Mouse (Mus musculus): ENCODE results near the gene Nhlrc2. TPM values are rescaled to one million over a fixed set of nuclear protein-coding genes. Genes with fewer than 3 reads are reported as not detected.

Nhlrc2 gene
- polyA plus RNA-seq, 1 experiment from 2014 or later, result 14.4 TPM

DNA sequence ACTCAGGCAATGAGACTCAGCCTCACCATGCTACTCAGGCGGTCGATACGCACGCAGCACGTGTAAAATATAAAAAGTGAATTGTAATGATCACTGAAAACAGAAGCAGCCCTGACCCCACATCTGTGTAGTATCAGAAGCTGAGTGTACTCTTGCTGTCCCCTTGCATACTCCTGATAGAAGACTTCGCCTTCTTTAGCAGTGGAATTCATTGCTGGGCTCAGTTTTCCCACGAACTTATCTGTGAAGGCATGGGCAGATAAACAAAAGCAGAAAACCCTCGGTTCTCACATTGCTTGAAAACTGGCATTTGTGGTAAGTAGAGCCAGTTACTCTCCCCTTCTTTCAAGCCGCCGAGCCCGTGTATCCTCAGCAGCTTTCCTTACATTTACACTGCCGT lies 4.7 kb upstream of the Nhlrc2 start:
- Histone ChIP-seq H3K4me1 (peaks cover 8% of the 10 kb centered on the region), H3K27ac (no peak overlapping the region), H3K36me3 (peaks cover 39% of the 10 kb centered on the region), H3K9me3 (no peaks in the 10 kb centered on the region), H3K4me2 (replicated peaks) (no peak overlapping the region), H3K4me3 (no peak overlapping the region), H3K9ac (no peak overlapping the region; the same call in 1 of the 2 replicates), H3K27me3 (no peaks in the 10 kb centered on the region)
- WGBS, result 91% methylated on average over 12 of the region's 12 CpGs
- no peak for ATAC-seq (ENCODE audit: low FRiP score, low read depth)

DNA sequence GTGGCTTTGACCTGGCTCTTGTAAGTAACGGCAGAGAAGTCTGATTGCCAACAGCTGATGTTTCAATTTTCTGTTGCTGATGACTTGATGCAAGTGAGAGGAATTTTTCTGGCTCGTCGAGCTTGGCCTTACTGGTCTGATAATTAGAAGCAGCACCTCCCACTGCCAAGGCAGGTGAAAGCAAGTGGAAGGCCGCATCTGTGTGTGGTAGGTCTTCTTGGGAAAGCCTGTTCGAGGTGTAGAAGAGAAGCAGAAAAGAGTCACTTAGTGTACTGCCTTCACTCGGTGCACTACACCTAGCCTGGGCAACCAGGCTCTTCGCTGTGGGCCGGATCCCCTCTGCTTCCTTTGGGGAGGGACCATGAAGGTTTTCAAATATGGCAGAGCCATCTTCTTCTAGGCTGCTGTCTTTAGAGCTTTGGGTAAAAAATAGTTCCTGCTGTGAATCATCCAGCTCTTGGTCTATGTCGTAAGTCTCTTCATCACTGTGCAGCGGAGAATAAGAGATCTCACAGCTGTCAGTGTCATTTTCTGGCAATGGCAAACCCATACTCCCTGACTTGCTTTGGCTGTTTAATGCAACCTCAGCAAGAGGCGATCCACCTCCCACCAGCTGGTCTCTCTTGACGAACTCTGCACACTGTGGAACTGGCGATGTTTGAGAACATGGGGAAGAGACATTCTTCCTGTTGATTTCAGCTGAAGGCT lies 3.2 kb upstream of the Nhlrc2 start:
- H3K9ac ChIP-seq, result no peak overlapping the region
- no peak overlapping the region for H3K27ac ChIP-seq
- ATAC-seq (ENCODE audit: low FRiP score, low read depth), result no peak
- H3K4me2 ChIP-seq (replicated peaks), result no peak overlapping the region
- no peaks in the 10 kb centered on the region for H3K27me3 ChIP-seq
- H3K4me3 ChIP-seq, result no peak overlapping the region
- H3K36me3 ChIP-seq, result peaks cover 34% of the 10 kb centered on the region
- peaks cover 15% of the 10 kb centered on the region for H3K4me1 ChIP-seq
- 89% methylated on average over 13 of the region's 13 CpGs for WGBS
- H3K9me3 ChIP-seq, result no peaks in the 10 kb centered on the region

DNA sequence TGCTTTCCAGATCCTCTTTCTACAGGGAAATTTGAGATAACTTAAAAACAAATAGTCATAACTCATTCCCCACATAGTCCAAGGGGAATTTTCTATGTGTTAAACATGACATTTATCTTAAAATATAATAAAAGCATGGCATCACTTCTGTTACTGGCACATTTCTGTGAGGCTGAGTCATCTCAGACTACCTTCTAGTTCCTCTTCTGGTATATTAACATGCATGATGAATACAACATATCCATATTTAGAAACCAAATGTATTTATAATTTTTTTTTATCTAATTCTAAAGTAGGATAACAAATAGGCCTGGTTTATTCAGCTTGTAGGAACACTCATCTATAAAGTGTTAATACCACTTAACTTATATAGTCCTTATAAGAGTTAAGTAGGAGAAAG lies 2.0 kb upstream of the Nhlrc2 start:
- no peak overlapping the region for H3K4me2 ChIP-seq (replicated peaks)
- H3K27ac ChIP-seq, result no peak overlapping the region
- H3K36me3 ChIP-seq, result peaks cover 27% of the 10 kb centered on the region
- no peaks in the 10 kb centered on the region for H3K27me3 ChIP-seq
- peaks cover 21% of the 10 kb centered on the region for H3K4me1 ChIP-seq
- H3K9me3 ChIP-seq, result no peaks in the 10 kb centered on the region
- ATAC-seq (ENCODE audit: low FRiP score, low read depth), result no peak
- no peak overlapping the region for H3K4me3 ChIP-seq
- H3K9ac ChIP-seq, result no peak overlapping the region

DNA sequence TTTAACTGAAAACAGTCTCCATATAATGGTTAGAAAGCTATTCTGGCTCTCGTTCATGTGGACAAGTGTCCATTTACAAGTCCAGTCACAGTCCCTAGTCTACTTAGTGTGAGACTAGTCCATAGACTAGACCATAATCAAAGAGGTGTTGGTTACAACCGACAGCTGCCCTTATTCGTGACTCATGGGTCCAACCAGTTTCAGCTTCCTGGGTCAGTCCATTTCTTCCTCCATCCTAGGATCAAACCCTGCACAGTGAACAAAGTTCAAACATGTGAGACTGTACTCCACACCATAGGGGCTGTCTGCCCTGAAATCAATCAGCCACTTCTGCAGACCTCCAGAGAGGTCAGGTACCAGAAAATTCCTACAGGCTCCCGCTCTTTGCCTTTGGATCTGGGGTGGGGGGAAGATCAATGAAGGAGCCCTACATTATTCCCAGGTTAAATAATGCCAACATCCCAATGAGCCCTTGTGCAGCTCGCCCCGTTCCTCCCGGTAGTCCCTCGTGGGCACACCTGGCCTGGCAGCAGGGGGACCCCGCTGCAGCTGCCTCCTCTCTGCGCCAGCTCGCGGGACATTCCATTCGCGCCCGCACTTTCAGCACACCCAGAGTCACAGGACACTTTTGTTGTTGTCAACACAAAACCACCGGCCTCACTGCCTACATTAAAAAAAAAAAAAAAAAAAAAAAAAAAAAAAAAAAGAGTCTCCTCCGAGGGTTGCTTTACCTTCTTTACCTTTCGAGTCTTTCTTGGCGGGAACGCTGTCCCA lies 418 bp upstream of the Nhlrc2 start, which contains the start of gene Dclre1a:
Gene Dclre1a (minus strand): TSS at position 767 of the 774 bp plus-strand sequence.
- H3K27ac ChIP-seq, result peak within 1 kb of the TSS; percentile 97
- H3K4me1 ChIP-seq, result peaks cover 21% of the 10 kb centered on the region
- H3K36me3 ChIP-seq, result peaks cover 30% of the 10 kb centered on the region
- peak within 1 kb of the TSS; percentile 70 for H3K4me2 ChIP-seq (replicated peaks)
- H3K9ac ChIP-seq, result peak within 1 kb of the TSS; percentile 95
- WGBS, result 7% methylated on average over 20 of the region's 20 CpGs
- H3K4me3 ChIP-seq, result peak within 1 kb of the TSS; percentile 80
- H3K9me3 ChIP-seq, result no peaks in the 10 kb centered on the region
- peak; percentile 76 for ATAC-seq (ENCODE audit: low FRiP score, low read depth)
- no peaks in the 10 kb centered on the region for H3K27me3 ChIP-seq

DNA sequence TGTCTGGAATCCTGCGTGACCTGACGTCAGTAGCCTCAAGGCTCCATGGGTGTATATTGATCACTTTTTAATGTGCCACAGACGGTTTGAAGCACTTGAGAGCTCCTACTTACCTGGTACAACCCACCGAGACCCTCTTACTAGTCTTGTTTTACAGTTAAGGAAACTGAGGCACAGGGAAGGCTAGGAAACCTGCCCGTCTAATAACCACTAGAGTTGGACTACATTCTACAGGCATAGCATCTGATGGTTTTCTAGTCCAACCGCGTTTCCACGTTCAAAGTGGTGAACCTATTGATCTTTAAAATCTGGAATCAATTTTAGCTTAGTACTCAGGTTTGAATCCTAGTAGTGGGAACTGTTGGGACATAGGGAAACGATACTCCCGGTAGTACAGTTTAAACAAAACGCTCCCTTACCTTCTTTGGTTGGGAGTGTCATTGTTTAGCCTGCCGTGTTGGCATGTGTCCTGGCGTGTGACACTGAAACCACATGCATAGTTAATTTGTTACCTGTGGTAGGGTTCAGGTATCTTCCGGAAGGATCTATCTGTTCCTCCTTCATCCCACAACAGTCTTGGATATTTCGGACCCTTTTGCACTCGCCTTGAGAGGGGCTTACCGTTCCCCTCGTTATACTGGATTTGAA lies 1.1 kb downstream of the Nhlrc2 start:
- no peaks in the 10 kb centered on the region for H3K9me3 ChIP-seq

DNA sequence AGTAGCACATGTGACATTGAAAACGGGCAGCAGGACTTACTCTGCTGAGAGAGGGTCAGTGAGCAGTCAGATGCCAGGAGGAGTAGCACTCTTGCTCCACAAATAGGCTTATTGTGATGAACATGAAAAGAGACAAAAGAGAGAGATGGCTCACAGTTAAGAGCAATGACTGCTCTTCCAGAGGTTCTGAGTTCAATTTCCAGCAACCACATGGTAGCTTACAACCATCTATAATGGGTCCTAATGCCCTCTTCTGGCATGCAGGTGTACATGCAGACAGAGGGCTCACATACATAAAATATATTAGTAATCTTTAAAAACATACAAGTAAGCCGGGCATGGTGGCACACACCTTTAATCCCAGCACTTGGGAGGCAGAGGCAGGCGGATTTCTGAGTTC lies 5.1 kb downstream of the Nhlrc2 start:
- WGBS, result 94% methylated on average over 3 of the region's 3 CpGs
- peaks cover 43% of the 10 kb centered on the region for H3K36me3 ChIP-seq

More for the DNA sequence above, 1.1 kb downstream of the Nhlrc2 start:
- Histone ChIP-seq H3K9ac (peak overlapping the region; percentile 95), H3K27me3 (no peaks in the 10 kb centered on the region), H3K4me3 (peak overlapping the region; percentile 80), H3K36me3 (peaks cover 34% of the 10 kb centered on the region), H3K27ac (peak overlapping the region; percentile 97), H3K4me1 (peaks cover 21% of the 10 kb centered on the region), H3K4me2 (replicated peaks) (peak overlapping the region; percentile 70)
- ATAC-seq (ENCODE audit: low FRiP score, low read depth), result no peak
- 19% methylated on average over 18 of the region's 18 CpGs for WGBS

DNA sequence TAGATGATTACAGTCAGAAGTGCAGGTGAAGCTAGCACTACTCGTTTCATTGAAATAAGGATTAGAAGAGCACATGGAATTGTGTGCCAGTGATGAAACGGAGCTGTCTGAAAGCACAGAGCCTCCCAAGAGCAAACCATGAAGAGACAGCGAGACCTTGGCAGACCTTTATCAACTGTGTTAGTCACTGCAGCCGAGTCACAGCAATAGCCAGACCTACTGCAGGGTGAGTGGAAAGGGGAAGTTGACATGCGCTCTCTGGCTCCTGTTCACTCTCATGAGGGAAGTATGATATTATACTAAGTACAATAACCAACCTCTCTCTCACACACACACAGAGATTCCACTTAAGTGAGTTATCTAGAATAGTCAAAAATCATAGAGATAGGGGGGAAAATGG lies 7.9 kb downstream of the Nhlrc2 start:
- no peak for ATAC-seq (ENCODE audit: low FRiP score, low read depth)
- WGBS, result 88% methylated on average over 5 of the region's 5 CpGs
- no peaks in the 10 kb centered on the region for H3K27me3 ChIP-seq
- no peak overlapping the region for H3K4me3 ChIP-seq
- H3K36me3 ChIP-seq, result peaks cover 55% of the 10 kb centered on the region
- H3K27ac ChIP-seq, result no peak overlapping the region
- H3K9me3 ChIP-seq, result no peaks in the 10 kb centered on the region
- H3K4me2 ChIP-seq (replicated peaks), result no peak overlapping the region
- H3K4me1 ChIP-seq, result peaks cover 8% of the 10 kb centered on the region
- H3K9ac ChIP-seq, result no peak overlapping the region

More for the DNA sequence above, 5.1 kb downstream of the Nhlrc2 start:
- no peaks in the 10 kb centered on the region for H3K9me3 ChIP-seq
- no peak overlapping the region for H3K4me2 ChIP-seq (replicated peaks)
- no peaks in the 10 kb centered on the region for H3K27me3 ChIP-seq
- H3K4me1 ChIP-seq, result peaks cover 20% of the 10 kb centered on the region
- no peak for ATAC-seq (ENCODE audit: low FRiP score, low read depth)
- no peak overlapping the region for H3K27ac ChIP-seq
- no peak overlapping the region for H3K9ac ChIP-seq
- H3K4me3 ChIP-seq, result no peak overlapping the region

DNA sequence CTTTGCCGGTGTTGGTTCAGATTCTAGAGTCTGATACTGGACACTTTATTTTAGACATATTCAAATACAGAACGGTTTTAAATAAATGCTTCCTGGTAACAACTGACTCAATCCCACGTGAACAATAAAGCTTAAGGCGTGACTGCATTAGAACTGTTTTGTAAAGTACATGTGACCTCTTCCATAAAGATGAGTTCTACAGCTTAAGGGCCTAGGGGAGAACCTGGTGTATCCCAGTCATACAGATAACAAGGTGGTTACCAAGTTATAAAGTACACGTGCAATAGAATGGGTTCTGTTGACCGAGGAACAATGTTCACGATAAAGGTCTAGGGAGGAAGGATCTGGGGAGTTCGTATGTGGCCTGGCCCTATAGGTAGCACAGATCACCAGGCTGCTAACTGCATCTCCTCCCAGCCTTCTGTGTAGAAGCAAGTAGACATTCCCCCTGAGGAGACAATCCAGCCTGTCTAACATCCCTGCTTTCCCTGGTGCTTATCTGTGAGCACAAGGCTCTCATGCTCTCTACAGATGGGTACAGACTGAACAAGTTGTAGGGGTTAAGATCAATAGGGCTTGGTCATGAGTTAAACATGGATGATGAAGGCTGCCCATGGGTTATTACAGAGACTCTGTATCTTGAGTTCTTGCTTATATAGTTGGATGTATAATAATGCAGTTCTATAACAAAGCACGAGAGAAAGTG lies 14.5 kb downstream of the Nhlrc2 start:
- WGBS, result 94% methylated on average over 9 of the region's 9 CpGs
- H3K9me3 ChIP-seq, result no peaks in the 10 kb centered on the region
- no peak overlapping the region for H3K4me2 ChIP-seq (replicated peaks)
- no peak overlapping the region for H3K4me3 ChIP-seq
- no peak overlapping the region for H3K9ac ChIP-seq
- H3K27me3 ChIP-seq, result no peaks in the 10 kb centered on the region
- no peaks in the 10 kb centered on the region for H3K4me1 ChIP-seq
- H3K27ac ChIP-seq, result no peak overlapping the region
- ATAC-seq (ENCODE audit: low FRiP score, low read depth), result no peak
- H3K36me3 ChIP-seq, result peaks cover 22% of the 10 kb centered on the region

DNA sequence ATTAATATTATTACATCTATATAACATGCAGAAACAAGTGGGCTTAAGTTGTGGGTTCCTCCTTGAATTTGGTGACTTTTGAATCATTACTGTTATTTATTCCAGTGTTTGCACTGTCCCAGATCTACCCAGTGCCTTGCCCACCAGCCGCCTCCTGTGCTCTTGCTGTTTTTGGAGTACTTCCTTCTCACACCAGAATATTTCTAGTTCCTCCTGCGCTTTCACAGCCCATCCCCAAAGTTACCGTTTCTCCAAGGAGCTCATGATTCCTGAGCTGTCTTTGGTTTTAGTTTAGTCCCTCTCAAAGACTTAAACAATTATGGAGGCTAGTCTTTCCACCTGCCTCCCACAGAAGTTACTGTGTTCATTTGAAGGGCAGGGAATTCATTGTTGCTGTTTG lies 15.4 kb downstream of the Nhlrc2 start:
- Histone ChIP-seq H3K9ac (no peak overlapping the region), H3K27me3 (no peaks in the 10 kb centered on the region), H3K4me3 (no peak overlapping the region), H3K36me3 (peaks cover 16% of the 10 kb centered on the region), H3K4me2 (replicated peaks) (no peak overlapping the region), H3K9me3 (no peaks in the 10 kb centered on the region), H3K27ac (no peak overlapping the region), H3K4me1 (no peaks in the 10 kb centered on the region)
- ATAC-seq (ENCODE audit: low FRiP score, low read depth), result no peak
- WGBS, result 91% methylated on average over 3 of the region's 3 CpGs

DNA sequence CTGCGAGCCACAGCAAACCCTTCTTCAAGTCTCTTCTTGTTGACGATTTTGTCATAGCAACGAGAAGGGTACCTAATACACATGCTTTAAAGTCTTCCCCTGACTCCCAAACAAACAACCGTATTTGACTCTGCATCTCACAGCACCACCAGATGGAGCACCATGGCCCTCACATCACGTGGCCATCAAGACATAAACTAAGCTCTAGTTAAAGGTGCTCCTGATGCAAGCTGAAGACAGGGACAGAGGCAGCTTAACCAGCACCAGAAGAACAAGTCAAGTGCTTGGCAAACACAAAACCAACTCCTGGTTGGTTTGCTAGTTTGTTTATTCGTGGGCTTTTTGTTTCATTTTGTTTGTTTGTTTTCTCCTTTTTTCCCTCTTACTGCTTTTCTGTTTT lies 17.3 kb downstream of the Nhlrc2 start:
- no peak for ATAC-seq (ENCODE audit: low FRiP score, low read depth)
- WGBS, result 61% methylated on average over 6 of the region's 6 CpGs

DNA sequence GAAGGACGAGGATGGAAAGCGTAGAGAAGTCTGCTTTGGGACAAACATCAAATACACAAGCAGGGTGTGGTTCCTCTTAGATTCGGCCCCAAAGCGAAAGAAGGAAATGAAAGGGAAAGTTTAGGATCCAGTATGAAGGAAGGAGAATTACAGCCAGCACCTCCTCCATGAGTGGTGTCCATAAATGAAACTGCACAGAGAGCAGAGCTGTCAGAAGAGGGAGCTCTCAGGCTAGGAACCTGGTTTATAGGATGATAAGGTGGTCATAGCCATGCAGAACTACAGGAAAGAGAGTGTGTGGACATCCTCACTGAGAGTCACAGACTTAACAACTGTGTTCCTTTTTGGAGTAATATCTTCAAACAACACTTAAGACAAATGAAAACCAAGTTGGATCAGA lies 18.0 kb downstream of the Nhlrc2 start:
- peaks cover 14% of the 10 kb centered on the region for H3K36me3 ChIP-seq
- 89% methylated on average over 4 of the region's 4 CpGs for WGBS
- ATAC-seq (ENCODE audit: low FRiP score, low read depth), result no peak
- H3K27ac ChIP-seq, result no peak overlapping the region
- no peak overlapping the region for H3K4me2 ChIP-seq (replicated peaks)
- H3K9ac ChIP-seq, result no peak overlapping the region
- H3K4me3 ChIP-seq, result no peak overlapping the region
- H3K9me3 ChIP-seq, result no peaks in the 10 kb centered on the region
- no peaks in the 10 kb centered on the region for H3K27me3 ChIP-seq
- H3K4me1 ChIP-seq, result no peaks in the 10 kb centered on the region

More for the DNA sequence above, 17.3 kb downstream of the Nhlrc2 start:
- H3K4me3 ChIP-seq, result no peak overlapping the region
- H3K4me1 ChIP-seq, result no peaks in the 10 kb centered on the region
- no peaks in the 10 kb centered on the region for H3K27me3 ChIP-seq
- H3K9ac ChIP-seq, result no peak overlapping the region
- no peak overlapping the region for H3K4me2 ChIP-seq (replicated peaks)
- peaks cover 8% of the 10 kb centered on the region for H3K36me3 ChIP-seq
- H3K9me3 ChIP-seq, result no peaks in the 10 kb centered on the region
- H3K27ac ChIP-seq, result no peak overlapping the region

DNA sequence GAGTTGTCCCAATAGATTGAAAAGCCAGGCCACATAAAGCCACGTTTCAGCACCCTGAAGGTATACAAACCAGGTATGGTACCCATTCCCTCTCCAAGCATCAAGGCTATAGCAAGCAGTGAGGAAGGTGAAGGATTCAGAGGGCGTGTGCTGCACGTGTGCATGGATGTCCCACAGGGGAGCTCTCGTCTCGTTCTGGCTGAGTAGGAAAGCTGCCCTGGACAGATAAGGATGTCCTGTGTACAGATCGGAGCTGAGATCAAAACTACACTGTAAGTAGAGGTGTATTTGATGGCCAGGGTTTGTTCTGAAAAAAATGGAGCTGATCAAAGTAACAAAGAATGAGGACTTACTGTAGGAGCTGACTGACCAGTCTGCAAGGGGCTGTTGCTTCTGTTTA lies 18.9 kb downstream of the Nhlrc2 start:
- 81% methylated on average over 6 of the region's 6 CpGs for WGBS
- Histone ChIP-seq H3K36me3 (peaks cover 16% of the 10 kb centered on the region), H3K9ac (no peak overlapping the region), H3K4me3 (no peak overlapping the region), H3K4me1 (no peaks in the 10 kb centered on the region), H3K27ac (no peak overlapping the region), H3K9me3 (no peaks in the 10 kb centered on the region), H3K4me2 (replicated peaks) (no peak overlapping the region), H3K27me3 (no peaks in the 10 kb centered on the region)
- no peak for ATAC-seq (ENCODE audit: low FRiP score, low read depth)
